ENCODE assay signal across 25 mouse cellular contexts in the genomic region with DNA sequence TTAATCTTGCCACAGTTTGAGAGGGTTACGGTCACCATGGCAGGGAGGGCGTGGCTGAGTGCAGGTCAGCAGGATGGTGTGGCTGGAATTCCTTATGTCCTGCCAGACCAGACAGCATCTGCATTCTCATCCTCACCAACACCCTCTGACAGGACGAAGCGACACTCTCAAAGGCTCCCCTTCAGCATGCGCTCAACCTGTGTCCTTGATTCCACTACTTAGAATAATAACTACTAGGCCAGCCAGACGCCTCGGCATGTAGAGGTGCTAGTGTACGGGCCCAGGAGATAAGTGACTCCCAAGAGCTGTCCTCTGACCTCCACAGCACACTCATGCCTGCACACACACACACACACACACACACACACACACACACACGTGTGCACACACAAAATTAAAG. TPM values are rescaled to one million over a fixed set of nuclear protein-coding genes. Genes with fewer than 3 reads are reported as not detected.
DNase-seq lines count a peak whose midpoint lies in the region; ATAC-seq and TF ChIP-seq lines count a peak whose summit lies in the region.
"Had no signal": no experiment of that assay in that cellular context is flagged by ENCODE, and none has a peak within 500 bp of the region (broad histone marks: within the 10 kb centered on the region; RNA-seq: fewer than 3 reads in every experiment).

No protein-coding gene starts in this region.

- no peaks in the 10 kb centered on the region for H3K36me3 ChIP-seq in heart, embryonic 10.5 days
- H3K36me3 ChIP-seq in heart, embryonic 14.5 days (ENCODE audit: control insufficient read depth, insufficient read depth, low read length): no peaks in the 10 kb centered on the region
- H3K36me3 ChIP-seq in heart, postnatal 0 days (replicated peaks; ENCODE audit: control insufficient read depth, insufficient read depth, low read length): no peaks in the 10 kb centered on the region
- H3K36me3 ChIP-seq: embryonic facial prominence, embryonic 12.5 days; embryonic facial prominence, embryonic 15.5 days had no signal

- no peak overlapping the region for H3K27ac ChIP-seq in heart, embryonic 10.5 days
- H3K27ac ChIP-seq in heart, embryonic 14.5 days (replicated peaks in 1 of 2; ENCODE audit: control insufficient read depth in 1 of 2, insufficient read depth in 1 of 2, low read depth in 2 of 2, low read length in 2 of 2): no peak overlapping the region
- no peak overlapping the region for H3K27ac ChIP-seq in heart, postnatal 0 days (ENCODE audit: low read depth)
- H3K27ac ChIP-seq: embryonic facial prominence, embryonic 12.5 days; embryonic facial prominence, embryonic 15.5 days; gastrocnemius, adult 2 months; hindbrain, embryonic 14.5 days; hindbrain, postnatal 0 days had no signal

- intact Hi-C loops in heart, postnatal 10 days (cut with DNase I): no loop called here

- 0 out of 2 replicates have a peak, but pooled peaks have one; percentile 24 for ATAC-seq in heart, embryonic 14.5 days (ENCODE audit: insufficient number of reproducible peaks, insufficient read depth, low FRiP score, low read depth)
- 0 out of 2 replicates have a peak, but pooled peaks have one; percentile 36 for ATAC-seq in heart, postnatal 0 days (ENCODE audit: insufficient read depth, low read depth)
- ATAC-seq: forebrain, embryonic 14.5 days; forebrain, postnatal 0 days; hindbrain, postnatal 0 days; inflammation-experienced regulatory T-cells, adult 6 months; intestine, embryonic 16.5 days; Patski had no signal

- no peak overlapping the region for H3K4me2 ChIP-seq in heart, embryonic 14.5 days (ENCODE audit: low read length)
- H3K4me2 ChIP-seq in heart, postnatal 0 days (ENCODE audit: low read depth, low read length): no peak overlapping the region
- H3K4me2 ChIP-seq: embryonic facial prominence, embryonic 12.5 days; embryonic facial prominence, embryonic 15.5 days; hindbrain, embryonic 14.5 days had no signal

- no peaks in the 10 kb centered on the region for H3K27me3 ChIP-seq in heart, embryonic 10.5 days (ENCODE audit: insufficient read depth, poor library complexity, severe bottlenecking)
- no peaks in the 10 kb centered on the region for H3K27me3 ChIP-seq in heart, embryonic 14.5 days (ENCODE audit: control insufficient read depth, insufficient read depth, low read length)
- H3K27me3 ChIP-seq in heart, postnatal 0 days (ENCODE audit: control insufficient read depth, insufficient read depth, low read length): no peaks in the 10 kb centered on the region
- H3K27me3 ChIP-seq: embryonic facial prominence, embryonic 12.5 days; embryonic facial prominence, embryonic 15.5 days; Patski had no signal

- no peak for TF ChIP-seq CTCF in heart, postnatal 0 days (IDR thresholded peaks at IDR 0.05; ENCODE audit: low read depth)

- DNase-seq in heart, embryonic 10.5 days (ENCODE audit: low spot score): peak; percentile 81
- DNase-seq in heart, adult 18-20 months: no peak
- DNase-seq in heart, adult 8-10 months (ENCODE audit: low spot score): no peak
- DNase-seq in heart, postnatal 0 days (ENCODE audit: low spot score): no peak
- DNase-seq in heart, postnatal 10 days: no peak
- DNase-seq in retina, postnatal 1 day: peak; percentile 36
- no peak for DNase-seq in thymus, postnatal 0 days (ENCODE audit: low spot score)
- DNase-seq: adrenal gland, postnatal 14 days; cerebellum, adult 11 months; cerebellum, adult 9-11 months; forebrain, postnatal 0 days; gastrocnemius, adult 2 months; gastrocnemius, postnatal 14 days; heart, adult 11 months; heart, postnatal 14 days; kidney, adult 18-20 months had no signal

- H3K9ac ChIP-seq in heart, embryonic 14.5 days (ENCODE audit: low read length): no peak overlapping the region
- H3K9ac ChIP-seq in heart, postnatal 0 days (replicated peaks; ENCODE audit: low read depth, low read length): no peak overlapping the region
- H3K9ac ChIP-seq: embryonic facial prominence, embryonic 12.5 days; embryonic facial prominence, embryonic 15.5 days; forebrain, postnatal 0 days; hindbrain, embryonic 14.5 days had no signal

- no peak for TF ChIP-seq EP300 in heart, postnatal 0 days (IDR thresholded peaks at IDR 0.05; ENCODE audit: low read depth)

- peaks cover 19% of the 10 kb centered on the region for H3K4me1 ChIP-seq in heart, embryonic 10.5 days
- peaks cover 9 to 10% of the 10 kb centered on the region in 2 experiments; a peak in 2 of 4 replicates for H3K4me1 ChIP-seq in heart, embryonic 14.5 days (ENCODE audit: control insufficient read depth in 2 of 2, insufficient read depth in 2 of 2, low read length in 2 of 2)
- H3K4me1 ChIP-seq in heart, postnatal 0 days (ENCODE audit: control insufficient read depth, insufficient read depth): no peaks in the 10 kb centered on the region

- no peaks in the 10 kb centered on the region for H3K9me3 ChIP-seq in heart, embryonic 10.5 days
- no peaks in the 10 kb centered on the region for H3K9me3 ChIP-seq in heart, embryonic 14.5 days (ENCODE audit: control insufficient read depth, low read length)
- H3K9me3 ChIP-seq in heart, postnatal 0 days (replicated peaks; ENCODE audit: control insufficient read depth, low read length): no peaks in the 10 kb centered on the region
- H3K9me3 ChIP-seq: embryonic facial prominence, embryonic 12.5 days; embryonic facial prominence, embryonic 15.5 days had no signal

- 41% methylated on average over 9 of the region's 9 CpGs for WGBS in heart, embryonic 10.5 days
- WGBS in heart, embryonic 14.5 days: 43% methylated on average over 9 of the region's 9 CpGs
- WGBS in heart, postnatal 0 days: 59% methylated on average over 9 of the region's 9 CpGs

- no peak overlapping the region for H3K4me3 ChIP-seq in heart, embryonic 10.5 days
- H3K4me3 ChIP-seq in heart, embryonic 14.5 days (ENCODE audit: control insufficient read depth in 1 of 2, insufficient read depth in 1 of 2, low read depth in 1 of 2, low read length in 2 of 2): no peak overlapping the region
- no peak overlapping the region for H3K4me3 ChIP-seq in heart, postnatal 0 days (ENCODE audit: low read depth, low read length)
- H3K4me3 ChIP-seq: embryonic facial prominence, embryonic 12.5 days; embryonic facial prominence, embryonic 15.5 days; gastrocnemius, adult 2 months had no signal

RNA-seq across cellular contexts. Expression of a gene that starts 13.6 kb away (rescaled TPM):
- polyA plus RNA-seq in heart, embryonic 10.5 days (2016; fragmentation: Nextera tagmentation; extraction: Ambion mirVana): 116 and 128 TPM in 2 replicates
- total RNA-seq in heart, adult 18-20 months (2021): 100 to 1,000 TPM; 136 to 151 TPM
- polyA plus RNA-seq in heart, embryonic 14.5 days (2014; fragmentation: Nextera tagmentation; extraction: Ambion mirVana): 62.6 and 64.3 TPM in 2 replicates
- 100 to 1,000 TPM; 131 to 164 (median 151) TPM for total RNA-seq in heart, adult 8-10 months (2022)
- total RNA-seq in heart, postnatal 0 days (2014; rRNA removed; ENCODE audit: low replicate concordance): 81.1 and 152 TPM in 2 replicates
- polyA plus RNA-seq in heart, postnatal 0 days (2015; fragmentation: Nextera tagmentation; extraction: Ambion mirVana): 55.7 and 63.0 TPM in 2 replicates
- 100 to 1,000 TPM; 111 to 137 TPM for total RNA-seq in heart, postnatal 10 days (2021)
- polyA plus RNA-seq in thymus, postnatal 0 days (2015; fragmentation: Nextera tagmentation; extraction: Ambion mirVana): 129 TPM in 2 replicates

Comparison
In these comparisons a context has a peak if more than half of its experiments do, and no peak if none do; other contexts are left out.
1. DNase-seq: peak in heart, embryonic 10.5 days (single experiment) and retina, postnatal 1 day (single experiment); none in heart, adult 18-20 months (0 of 2), heart, adult 8-10 months (single experiment), heart, postnatal 0 days (single experiment), heart, postnatal 10 days (0 of 2) and thymus, postnatal 0 days (single experiment).